Mouse (Mus musculus) spleen, postnatal 4 days (tissue): ENCODE measurements around the gene Zfp12.
"Not testable (repeated sequence)": the region's sequence is repeated elsewhere in the genome, so short reads cannot be mapped to it uniquely, and the experiment has no call there.

Experiments used
- DNase-seq, 2 experiments: peaks; one replicate each; pipeline ENCODE4 v3.0.0; 2022; ENCODE audit warnings: low spot score in 2 of 2

The Zfp12 gene

GRCm38 (mm10) chr5:143235028-143235693 is at the start of gene Zfp12:
Zfp12 (plus strand) TSS chr5:143235163.
- DNase-seq: peak; percentile 81 to 90

- not testable (repeated sequence) for DNase-seq
Measured at GRCm38 (mm10) chr5:143188014-143188413, 46.9 kb upstream of the Zfp12 start.

GRCm38 (mm10) chr5:143192806-143193205 is 42.2 kb upstream of the Zfp12 start:
- no peak for DNase-seq

- not testable (repeated sequence) for DNase-seq
Measured at GRCm38 (mm10) chr5:143194747-143195146, 40.2 kb upstream of the Zfp12 start.

GRCm38 (mm10) chr5:143195166-143195565 is 39.8 kb upstream of the Zfp12 start:
- no peak for DNase-seq

- DNase-seq: no peak
Measured at GRCm38 (mm10) chr5:143196506-143196905, 38.5 kb upstream of the Zfp12 start.

GRCm38 (mm10) chr5:143205015-143205414 is 29.9 kb upstream of the Zfp12 start:
- DNase-seq: no peak

GRCm38 (mm10) chr5:143213832-143214231 is 21.1 kb upstream of the Zfp12 start:
- DNase-seq: no peak

- no peak for DNase-seq
Measured at GRCm38 (mm10) chr5:143220996-143221395, 14.0 kb upstream of the Zfp12 start.

- DNase-seq: no peak
Measured at GRCm38 (mm10) chr5:143222287-143222686, 12.7 kb upstream of the Zfp12 start.

- DNase-seq: no peak
Measured at GRCm38 (mm10) chr5:143226790-143227189, 8.2 kb upstream of the Zfp12 start, which contains the start of gene Spdye4a. Spdye4a (minus strand) TSS chr5:143226890.

- no peak for DNase-seq
Measured at GRCm38 (mm10) chr5:143236036-143236435, 1.1 kb downstream of the Zfp12 start.

- no peak for DNase-seq
Measured at GRCm38 (mm10) chr5:143244926-143245325, 10.0 kb downstream of the Zfp12 start.

- DNase-seq: no peak
Measured at GRCm38 (mm10) chr5:143252039-143252438, 17.1 kb downstream of the Zfp12 start.

GRCm38 (mm10) chr5:143252791-143253185 is 17.8 kb downstream of the Zfp12 start:
- DNase-seq: no peak

- no peak for DNase-seq
Measured at GRCm38 (mm10) chr5:143253186-143253880, 18.4 kb downstream of the Zfp12 start.

- DNase-seq: no peak
Measured at GRCm38 (mm10) chr5:143253881-143254486, 19.0 kb downstream of the Zfp12 start.

GRCm38 (mm10) chr5:143254487-143255130 is 19.6 kb downstream of the Zfp12 start:
- no peak for DNase-seq

GRCm38 (mm10) chr5:143255131-143255519 is 20.2 kb downstream of the Zfp12 start:
- no peak for DNase-seq

- no peak for DNase-seq
Measured at GRCm38 (mm10) chr5:143255802-143256201, 20.8 kb downstream of the Zfp12 start.

- DNase-seq: no peak
Measured at GRCm38 (mm10) chr5:143261636-143262035, 26.7 kb downstream of the Zfp12 start.

GRCm38 (mm10) chr5:143264689-143265088 is 29.7 kb downstream of the Zfp12 start:
- no peak for DNase-seq
